Mouse (Mus musculus) midbrain, postnatal 0 days (tissue): ENCODE data around the gene Pdcl. TPM values are rescaled to one million over a fixed set of nuclear protein-coding genes. Genes with fewer than 3 reads are reported as not detected.

ENCODE experiments used
- ATAC-seq: fragments of 200-750 bp; cut with Nextera tagmentation; 2 replicates; pipeline ENCODE4 v1.8.0; 2017; ENCODE audit warnings: moderate number of reproducible peaks, mild to moderate bottlenecking, moderate TSS enrichment, moderate library complexity; ENCODE audit not compliant: low FRiP score
- DNase-seq: peaks from one replicate; pipeline ENCODE4 v3.0.0-alpha.2; 2015; ENCODE audit warnings: low spot score
- H3K27ac ChIP-seq: fragments of 300-500 bp; sonication (generic); 2 replicates; pipeline ENCODE4 v1.5.1; 2014; ENCODE audit warnings: low read depth, mild to moderate bottlenecking, low read length, mixed read lengths
- H3K27me3 ChIP-seq: fragments of 300-500 bp; sonication (generic); 2 replicates; pipeline ENCODE4 v1.6.1; 2014; ENCODE audit warnings: low read length, control low read depth, mixed read lengths; ENCODE audit not compliant: insufficient read depth
- H3K36me3 ChIP-seq: fragments of 300-500 bp; sonication (generic); 2 replicates; pipeline ENCODE4 v1.6.1; 2014; ENCODE audit warnings: low read length, control low read depth, mixed read lengths; ENCODE audit not compliant: insufficient read depth
- H3K4me1 ChIP-seq: fragments of 300-500 bp; sonication (generic); 2 replicates; pipeline ENCODE4 v1.6.1; 2014; ENCODE audit warnings: mild to moderate bottlenecking, control low read depth, antibody characterized with exemption, low read length, mixed read lengths; ENCODE audit not compliant: insufficient read depth
- H3K4me2 ChIP-seq: fragments of 300-500 bp; sonication (generic); 2 replicates; pipeline ENCODE4 v1.6.1; 2014; ENCODE audit warnings: low read depth, mild to moderate bottlenecking, low read length, mixed read lengths; ENCODE audit not compliant: poor library complexity, severe bottlenecking
- H3K4me3 ChIP-seq: fragments of 300-500 bp; sonication (generic); 2 replicates; pipeline ENCODE4 v1.5.1; 2014; ENCODE audit warnings: low read depth, mild to moderate bottlenecking, low read length, moderate library complexity
- H3K9ac ChIP-seq: fragments of 300-500 bp; sonication (generic); replicated peaks from 2 replicates; pipeline ENCODE4 v1.6.1; 2014; ENCODE audit warnings: mild to moderate bottlenecking, low read length, moderate library complexity, mixed read lengths; ENCODE audit not compliant: poor library complexity, severe bottlenecking
- H3K9me3 ChIP-seq: fragments of 300-500 bp; sonication (generic); 2 replicates; pipeline ENCODE4 v1.6.1; 2016; ENCODE audit warnings: low read length, control low read depth
- CTCF ChIP-seq: IDR thresholded peaks from 2 replicates; pipeline ENCODE4 v1.5.1; 2016; ENCODE audit warnings: antibody characterized with exemption, mild to moderate bottlenecking
- WGBS: fragments of 180-500 bp; shearing (Covaris S2); extraction: QIAGEN DNeasy Blood & Tissue Kit; methylation state at CpG from one replicate; pipeline ENCODE4 v1.1.7; 2014; 5-methylcytosine and 5-hydroxymethylcytosine counted together
- polyA plus RNA-seq: library from polyadenylated mRNA; unstranded; fragments of >200 nt; fragmentation: Nextera tagmentation; extraction: Ambion mirVana; gene quantifications from 2 replicates; pipeline ENCODE4 v1.2.1, GENCODE M21; 2015
- total RNA-seq: library from RNA; depleted of rRNA; stranded (reverse); fragments of >200 nt; gene quantifications from 2 replicates; pipeline ENCODE4 v1.2.3, GENCODE M21; 2014; rRNA removed

Pdcl gene
- total and polyA plus RNA-seq, 2 experiments from 2014 or later, result 32.8 to 35.5 TPM

DNA sequence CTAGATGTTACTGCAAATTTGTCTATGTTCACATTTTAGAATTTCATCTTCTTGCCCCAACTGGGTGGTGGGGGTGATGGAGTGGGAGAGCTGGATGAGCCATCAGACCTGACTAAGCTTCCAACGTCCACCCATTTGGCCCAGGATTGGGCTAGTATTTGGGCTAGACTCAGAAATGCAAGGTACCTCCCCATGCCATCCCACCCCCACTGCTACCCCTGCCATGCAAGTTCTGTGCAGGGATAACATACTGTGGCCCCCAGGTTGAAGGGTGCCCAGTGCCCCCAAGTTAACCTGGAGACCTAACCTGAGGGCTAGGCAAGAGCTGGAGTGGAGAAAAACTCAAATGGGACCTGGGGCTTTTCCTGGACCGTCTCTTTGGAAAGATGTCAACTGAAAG is 776 bp upstream of the Pdcl start:
- Histone ChIP-seq H3K4me3 (no peak overlapping the region), H3K27ac (no peak overlapping the region), H3K4me2 (no peak overlapping the region), H3K9ac (no peak overlapping the region), H3K36me3 (peaks cover 10% of the 10 kb centered on the region), H3K27me3 (no peaks in the 10 kb centered on the region), H3K9me3 (no peaks in the 10 kb centered on the region), H3K4me1 (no peaks in the 10 kb centered on the region)
- TF ChIP-seq CTCF, result no peak
- DNase-seq, result no peak
- 94% methylated on average over 2 of the region's 2 CpGs for WGBS
- ATAC-seq, result no peak

DNA sequence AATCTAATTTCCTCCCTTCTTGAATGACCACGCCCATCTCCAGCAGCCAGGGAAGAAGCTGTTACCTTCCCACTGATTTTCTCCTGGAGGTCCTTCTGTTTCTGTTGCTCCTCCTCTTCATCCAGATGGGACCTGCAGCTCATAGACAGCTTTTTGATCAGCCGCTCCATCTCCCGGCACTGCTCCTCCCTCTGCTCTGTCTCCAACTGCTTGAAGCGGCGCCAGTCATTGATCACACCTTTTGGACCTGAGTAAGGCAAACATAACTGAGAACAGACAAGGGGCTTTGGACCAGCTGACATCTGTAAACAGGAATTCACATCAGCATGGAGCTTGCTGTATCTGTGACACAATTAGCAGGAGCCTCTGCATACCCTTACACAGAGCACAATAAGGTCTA is 3.6 kb downstream of the Pdcl start:
- H3K4me1 ChIP-seq, result no peaks in the 10 kb centered on the region
- H3K4me3 ChIP-seq, result no peak overlapping the region
- no peaks in the 10 kb centered on the region for H3K9me3 ChIP-seq
- TF ChIP-seq CTCF, result no peak
- no peak overlapping the region for H3K9ac ChIP-seq
- H3K36me3 ChIP-seq, result peaks cover 34% of the 10 kb centered on the region
- ATAC-seq (no peak), DNase-seq (no peak)
- no peak overlapping the region for H3K4me2 ChIP-seq
- H3K27ac ChIP-seq, result no peak overlapping the region
- WGBS, result 97% methylated on average over 5 of the region's 5 CpGs
- no peaks in the 10 kb centered on the region for H3K27me3 ChIP-seq

DNA sequence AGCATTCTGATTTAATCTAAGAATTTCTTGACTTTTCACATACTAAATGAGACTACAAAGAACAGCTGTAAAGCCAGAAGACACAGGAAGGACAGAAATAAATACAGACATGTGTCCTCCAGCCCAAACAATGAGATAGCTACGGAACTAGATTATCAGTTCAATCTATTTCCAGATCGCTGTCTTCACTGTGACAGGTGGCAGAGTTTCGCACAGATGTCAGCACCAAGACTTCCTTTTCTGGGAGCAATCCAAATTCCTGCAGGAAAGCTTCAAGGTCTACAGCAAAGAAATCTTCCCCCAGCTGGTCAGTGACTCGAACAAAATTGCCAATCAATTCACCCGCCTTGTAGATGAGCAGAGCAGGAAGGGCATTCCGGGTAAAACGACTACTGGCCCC is 7.5 kb downstream of the Pdcl start:
- Histone ChIP-seq H3K9ac (no peak overlapping the region), H3K4me1 (no peaks in the 10 kb centered on the region), H3K36me3 (peaks cover 34% of the 10 kb centered on the region), H3K27ac (no peak overlapping the region), H3K4me2 (no peak overlapping the region), H3K9me3 (no peaks in the 10 kb centered on the region), H3K27me3 (no peaks in the 10 kb centered on the region), H3K4me3 (no peak overlapping the region)
- no peak for TF ChIP-seq CTCF
- ATAC-seq, result no peak
- no peak for DNase-seq
- WGBS, result 90% methylated on average over 7 of the region's 7 CpGs

DNA sequence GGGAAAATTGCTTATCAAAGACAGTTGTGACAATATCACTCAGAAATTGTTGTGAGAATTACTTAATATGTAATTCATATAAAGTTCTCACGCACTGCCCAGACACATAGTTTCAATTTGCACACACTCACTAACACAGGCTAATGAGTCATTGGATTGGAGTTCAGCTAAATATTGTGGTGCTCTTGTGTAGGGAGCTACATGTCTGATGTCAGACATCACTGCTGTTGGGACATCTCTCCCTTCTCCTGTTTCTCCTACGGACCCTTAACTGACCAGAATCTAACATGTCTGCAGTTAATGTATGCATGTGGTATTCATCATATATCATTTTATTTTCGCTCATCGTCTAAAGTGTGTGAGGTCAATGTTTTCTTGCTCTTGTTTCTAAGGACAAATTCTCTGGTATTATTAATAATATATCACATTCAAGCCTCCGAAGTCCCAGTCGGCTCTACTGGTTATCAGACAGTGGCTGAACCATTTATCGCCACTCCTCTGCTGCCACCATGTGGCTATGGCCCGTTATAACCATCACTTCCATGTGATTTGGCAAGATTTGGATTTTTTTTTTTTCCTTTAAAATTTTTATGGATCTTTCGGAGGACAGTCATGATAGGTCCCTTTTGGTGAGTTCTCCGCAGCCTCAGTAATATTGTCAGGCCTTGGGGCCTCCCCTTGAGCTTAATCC is 20.5 kb downstream of the Pdcl start:
- WGBS, result 53% methylated on average over 10 of the region's 10 CpGs

DNA sequence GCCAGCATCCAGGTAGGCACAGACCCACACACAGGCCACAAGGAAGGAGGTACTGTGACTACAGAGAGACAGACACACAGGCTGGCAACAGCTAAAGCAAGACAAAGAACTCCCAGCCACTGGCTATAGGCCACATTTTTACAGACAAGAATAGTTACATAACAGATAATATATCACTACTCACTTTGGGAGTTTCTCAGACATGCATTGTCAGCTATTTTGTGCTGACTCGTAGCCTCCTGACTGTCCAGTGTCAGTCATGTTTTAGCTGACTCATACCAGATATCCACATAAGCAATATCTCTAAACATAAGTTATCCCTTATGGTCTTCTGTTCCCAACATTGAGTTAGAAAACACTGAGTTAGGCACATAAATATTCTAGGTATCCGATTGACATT is 25.8 kb downstream of the Pdcl start:
- Histone ChIP-seq H3K9ac (no peak overlapping the region), H3K27ac (no peak overlapping the region), H3K4me1 (no peaks in the 10 kb centered on the region), H3K9me3 (no peaks in the 10 kb centered on the region), H3K4me3 (no peak overlapping the region), H3K4me2 (no peak overlapping the region), H3K36me3 (no peaks in the 10 kb centered on the region), H3K27me3 (no peaks in the 10 kb centered on the region)
- no peak for ATAC-seq
- TF ChIP-seq CTCF, result no peak
- DNase-seq, result no peak
- 86% methylated on average over 2 of the region's 2 CpGs for WGBS

More for the DNA sequence above, 20.5 kb downstream of the Pdcl start:
- H3K9me3 ChIP-seq, result no peaks in the 10 kb centered on the region
- H3K27ac ChIP-seq, result no peak overlapping the region
- H3K9ac ChIP-seq, result no peak overlapping the region
- peak; percentile 82 for TF ChIP-seq CTCF
- H3K4me3 ChIP-seq, result no peak overlapping the region
- ATAC-seq (peak; percentile 31; the same call in 1 of the 2 replicates), DNase-seq (peak; percentile 77)
- H3K27me3 ChIP-seq, result no peaks in the 10 kb centered on the region
- H3K4me2 ChIP-seq, result no peak overlapping the region
- no peaks in the 10 kb centered on the region for H3K4me1 ChIP-seq
- no peaks in the 10 kb centered on the region for H3K36me3 ChIP-seq

DNA sequence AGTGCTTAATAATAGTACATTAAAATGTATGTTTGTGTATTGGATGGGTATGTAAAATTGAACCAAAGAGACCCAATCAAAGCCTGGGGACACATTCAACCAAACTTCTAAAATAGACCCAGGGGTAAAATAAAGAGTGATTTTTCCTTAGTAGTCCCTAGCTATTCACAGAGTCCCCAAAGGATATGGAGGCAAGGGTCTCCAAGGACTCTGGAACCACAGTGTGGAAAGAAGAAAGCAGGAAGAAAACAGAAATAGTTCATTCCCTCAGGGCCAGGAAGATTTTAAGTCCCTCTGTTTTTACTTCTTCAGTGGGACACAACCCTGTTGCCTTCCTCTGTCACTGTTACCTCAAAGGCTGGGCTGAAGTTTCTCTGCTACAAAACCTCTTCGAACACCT is 32.9 kb downstream of the Pdcl start, which contains the start of gene Olfr368:
Gene Olfr368, plus strand, starts transcription at position 301 of the 400 bp plus-strand sequence.
- H3K27me3 ChIP-seq, result no peaks in the 10 kb centered on the region
- no peak for TF ChIP-seq CTCF
- H3K36me3 ChIP-seq, result no peaks in the 10 kb centered on the region
- H3K4me1 ChIP-seq, result no peaks in the 10 kb centered on the region
- H3K9ac ChIP-seq, result no peak within 1 kb of the TSS
- DNase-seq (no peak), ATAC-seq (no peak)
- H3K4me2 ChIP-seq, result no peak within 1 kb of the TSS
- 85% methylated on average over 1 of the region's 1 CpGs for WGBS
- no peaks in the 10 kb centered on the region for H3K9me3 ChIP-seq
- no peak within 1 kb of the TSS for H3K4me3 ChIP-seq
- H3K27ac ChIP-seq, result no peak within 1 kb of the TSS

Other genes with a start within 250 kb of the Pdcl start
- gene Olfr362, start 241.4 kb downstream of the Pdcl start, total RNA-seq, result not detected in 2 replicates
- not detected in 2 replicates for gene Olfr362, start 241.4 kb downstream of the Pdcl start, polyA plus RNA-seq
- gene Olfr364-ps1, start 220.0 kb downstream of the Pdcl start, total RNA-seq, result not detected in 2 replicates
- not detected in 2 replicates for gene Olfr364-ps1, start 220.0 kb downstream of the Pdcl start, polyA plus RNA-seq
- not detected in 2 replicates for gene Olfr365, start 171.1 kb downstream of the Pdcl start, total RNA-seq
- gene Olfr365, start 171.1 kb downstream of the Pdcl start, polyA plus RNA-seq, result not detected in 2 replicates
- not detected in 2 replicates for gene Olfr366, start 147.8 kb downstream of the Pdcl start, total RNA-seq
- not detected in 2 replicates for gene Olfr366, start 147.8 kb downstream of the Pdcl start, polyA plus RNA-seq
- not detected in 2 replicates for gene Olfr368, start 32.8 kb downstream of the Pdcl start, total RNA-seq
- gene Olfr368, start 32.8 kb downstream of the Pdcl start, polyA plus RNA-seq, result not detected in 2 replicates
- 56.2 and 70.4 TPM in 2 replicates for gene Rc3h2, start 63.6 kb upstream of the Pdcl start, total RNA-seq
- 9.0 and 13.3 TPM in 2 replicates for gene Rc3h2, start 63.6 kb upstream of the Pdcl start, polyA plus RNA-seq
- 14.3 and 15.1 TPM in 2 replicates for gene Zbtb26, start 83.8 kb upstream of the Pdcl start, total RNA-seq
- gene Zbtb26, start 83.8 kb upstream of the Pdcl start, polyA plus RNA-seq, result 2.5 and 2.6 TPM in 2 replicates
- gene Zbtb6, start 83.8 kb upstream of the Pdcl start, total RNA-seq, result 30.6 and 37.9 TPM in 2 replicates
- gene Zbtb6, start 83.8 kb upstream of the Pdcl start, polyA plus RNA-seq, result 9.2 and 9.5 TPM in 2 replicates
- 65.0 and 89.4 TPM in 2 replicates for gene Rabgap1, start 83.9 kb upstream of the Pdcl start, total RNA-seq
- 38.9 and 45.2 TPM in 2 replicates for gene Rabgap1, start 83.9 kb upstream of the Pdcl start, polyA plus RNA-seq
- 35.6 and 46.5 TPM in 2 replicates for gene Gpr21, start 157.0 kb upstream of the Pdcl start, total RNA-seq
- gene Gpr21, start 157.0 kb upstream of the Pdcl start, polyA plus RNA-seq, result 8.3 and 10.0 TPM in 2 replicates